Comparison of ENCODE assay signal across 7 mouse cellular contexts in genomic region chrX:106171106-106171852, GRCm38 (mm10). TPM values are rescaled to one million over a fixed set of nuclear protein-coding genes. Genes with fewer than 3 reads are reported as not detected.
DNase-seq lines count a peak whose midpoint lies in the region; ATAC-seq lines count a peak whose summit lies in the region.

No protein-coding gene starts in this region.

- no peaks in the 10 kb centered on the region for H3K4me1 ChIP-seq in embryonic facial prominence, embryonic 10.5 days
- no peaks in the 10 kb centered on the region for H3K4me1 ChIP-seq in limb, embryonic 10.5 days
- no peaks in the 10 kb centered on the region for H3K4me1 ChIP-seq in midbrain, embryonic 13.5 days (replicated peaks)

- H3K27ac ChIP-seq in embryonic facial prominence, embryonic 10.5 days (replicated peaks), result no peak overlapping the region; the same call in 1 of the 2 replicates
- peak overlapping the region; percentile 58 for H3K27ac ChIP-seq in limb, embryonic 10.5 days
- no peak overlapping the region for H3K27ac ChIP-seq in midbrain, embryonic 13.5 days

- H3K4me2 ChIP-seq in midbrain, embryonic 13.5 days (replicated peaks), result peak overlapping the region; percentile 45

- 0 out of 2 replicates have a peak, but pooled peaks cover 2% of the 10 kb centered on the region for H3K27me3 ChIP-seq in embryonic facial prominence, embryonic 10.5 days (replicated peaks; ENCODE audit: low read depth, poor library complexity, severe bottlenecking)
- H3K27me3 ChIP-seq in limb, embryonic 10.5 days (ENCODE audit: low read depth, poor library complexity, severe bottlenecking), result peaks cover 5% of the 10 kb centered on the region; the same call in 1 of the 2 replicates
- no peaks in the 10 kb centered on the region for H3K27me3 ChIP-seq in midbrain, embryonic 13.5 days

- H3K9me3 ChIP-seq in embryonic facial prominence, embryonic 10.5 days, result no peaks in the 10 kb centered on the region
- no peaks in the 10 kb centered on the region for H3K9me3 ChIP-seq in limb, embryonic 10.5 days (replicated peaks)
- H3K9me3 ChIP-seq in midbrain, embryonic 13.5 days, result no peaks in the 10 kb centered on the region

- peak overlapping the region; percentile 46 for H3K4me3 ChIP-seq in embryonic facial prominence, embryonic 10.5 days
- H3K4me3 ChIP-seq in limb, embryonic 10.5 days, result peak overlapping the region; percentile 39
- H3K4me3 ChIP-seq in midbrain, embryonic 13.5 days (replicated peaks), result peak overlapping the region; percentile 31

- DNase-seq in adrenal gland, postnatal 10 days, result peak; percentile 78
- peak; percentile 75 for DNase-seq in embryonic facial prominence, embryonic 10.5 days (ENCODE audit: low spot score)
- DNase-seq in heart, adult 11 months, result peak; percentile 94
- DNase-seq in kidney, adult 11 months, result peak; percentile 54
- DNase-seq in limb, embryonic 10.5 days (ENCODE audit: low spot score), result peak; percentile 71
- peak; percentile 35 for DNase-seq in spleen, adult 12 weeks (ENCODE audit: low spot score)

- peak; percentile 84 for ATAC-seq in midbrain, embryonic 13.5 days

- no peaks in the 10 kb centered on the region for H3K36me3 ChIP-seq in embryonic facial prominence, embryonic 10.5 days (replicated peaks)
- no peaks in the 10 kb centered on the region for H3K36me3 ChIP-seq in limb, embryonic 10.5 days
- no peaks in the 10 kb centered on the region for H3K36me3 ChIP-seq in midbrain, embryonic 13.5 days

- WGBS in embryonic facial prominence, embryonic 10.5 days, result 29% methylated on average over 18 of the region's 18 CpGs
- WGBS in limb, embryonic 10.5 days, result 23% methylated on average over 18 of the region's 18 CpGs
- WGBS in midbrain, embryonic 13.5 days, result 22% methylated on average over 18 of the region's 18 CpGs

- no peak overlapping the region for H3K9ac ChIP-seq in midbrain, embryonic 13.5 days (replicated peaks)

RNA-seq across cellular contexts. Expression of gene Pgk1, which starts 15.6 kb away (rescaled TPM):
- 100 to 1,000 TPM; 405 to 424 TPM for total RNA-seq in adrenal gland, postnatal 10 days (2021)
- 474 and 527 TPM in 2 replicates for polyA plus RNA-seq in embryonic facial prominence, embryonic 10.5 days (2016; fragmentation: Nextera tagmentation; extraction: Ambion mirVana)
- 468 and 544 TPM in 2 replicates for polyA plus RNA-seq in limb, embryonic 10.5 days (2016; fragmentation: Nextera tagmentation; extraction: Ambion mirVana)
- 263 and 273 TPM in 2 replicates for polyA plus RNA-seq in midbrain, embryonic 13.5 days (2015; fragmentation: Nextera tagmentation; extraction: Ambion mirVana)

RNA-seq across cellular contexts. Expression of gene Tlr13, which starts 28.3 kb away (rescaled TPM):
- 1 to 10 TPM; 1.2 to 1.5 TPM for total RNA-seq in adrenal gland, postnatal 10 days (2021)
- polyA plus RNA-seq in embryonic facial prominence, embryonic 10.5 days (2016; fragmentation: Nextera tagmentation; extraction: Ambion mirVana), result 0.04 and 0.10 TPM in 2 replicates
- 0.04 and 0.06 TPM in 2 replicates for polyA plus RNA-seq in limb, embryonic 10.5 days (2016; fragmentation: Nextera tagmentation; extraction: Ambion mirVana)
- 0.17 and 0.21 TPM in 2 replicates for polyA plus RNA-seq in midbrain, embryonic 13.5 days (2015; fragmentation: Nextera tagmentation; extraction: Ambion mirVana)

RNA-seq across cellular contexts. Expression of gene Taf9b, which starts 49.7 kb away (rescaled TPM):
- 10 to 100 TPM; 12.2 to 15.5 TPM for total RNA-seq in adrenal gland, postnatal 10 days (2021)
- polyA plus RNA-seq in embryonic facial prominence, embryonic 10.5 days (2016; fragmentation: Nextera tagmentation; extraction: Ambion mirVana), result 8.1 and 8.4 TPM in 2 replicates
- polyA plus RNA-seq in limb, embryonic 10.5 days (2016; fragmentation: Nextera tagmentation; extraction: Ambion mirVana), result 6.1 and 7.6 TPM in 2 replicates
- polyA plus RNA-seq in midbrain, embryonic 13.5 days (2015; fragmentation: Nextera tagmentation; extraction: Ambion mirVana), result 12.1 and 14.3 TPM in 2 replicates

Comparison
In these comparisons a context has a peak if more than half of its experiments do, and no peak if none do; other contexts are left out.
1. DNase-seq: peak in every context shown above with its lines; median percentile 94 in heart, adult 11 months; 78 in adrenal gland, postnatal 10 days; 75 in embryonic facial prominence, embryonic 10.5 days; 71 in limb, embryonic 10.5 days; 54 in kidney, adult 11 months; 35 in spleen, adult 12 weeks.